Mouse (Mus musculus) layer of hippocampus, adult 9-10 months (tissue): Measurements from ENCODE around the gene Snapc5.

Source experiments
- DNase-seq: peaks from one replicate; pipeline ENCODE4 v3.0.0; 2022; ENCODE audit warnings: low spot score

Gene Snapc5

DNA sequence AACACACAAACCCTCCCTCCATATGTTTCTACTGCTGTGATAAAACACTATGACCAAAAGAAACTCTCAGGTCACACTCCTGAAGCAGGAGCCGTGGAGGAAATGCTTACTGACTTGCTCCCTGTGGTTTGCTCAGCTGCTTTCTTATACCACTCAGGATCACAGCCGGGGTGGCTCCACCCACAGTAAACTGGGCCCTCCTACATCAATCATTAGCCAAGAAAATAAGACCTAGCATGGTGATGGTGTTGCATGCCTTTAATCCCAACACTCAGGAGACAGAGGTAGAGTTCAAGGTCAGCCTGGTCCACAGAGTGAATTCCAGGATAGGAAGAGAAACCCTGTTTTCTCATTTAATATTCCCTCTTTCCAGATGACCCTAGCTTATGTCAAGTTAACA is 20.8 kb downstream of the Snapc5 start:
- DNase-seq = no peak

DNA sequence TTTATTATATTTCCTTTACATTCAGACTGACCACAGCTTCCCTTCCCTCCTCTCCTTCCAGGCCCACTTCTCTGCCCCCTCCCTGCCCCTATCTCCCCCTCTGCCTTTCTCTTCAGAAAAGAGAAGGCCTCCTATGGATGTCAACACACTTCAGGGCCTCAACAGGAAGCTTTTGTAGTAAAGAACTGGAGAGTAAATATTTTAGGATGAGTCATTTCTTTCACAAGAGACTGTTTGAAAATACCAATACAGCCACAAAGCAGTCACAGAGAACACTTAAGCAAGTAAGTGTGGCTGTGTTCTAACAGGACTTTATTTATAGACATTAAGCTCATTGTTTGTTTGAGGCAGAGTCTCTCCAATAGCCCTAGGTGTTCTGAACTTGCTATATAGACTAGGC is 23.3 kb downstream of the Snapc5 start:
- DNase-seq = no peak

DNA sequence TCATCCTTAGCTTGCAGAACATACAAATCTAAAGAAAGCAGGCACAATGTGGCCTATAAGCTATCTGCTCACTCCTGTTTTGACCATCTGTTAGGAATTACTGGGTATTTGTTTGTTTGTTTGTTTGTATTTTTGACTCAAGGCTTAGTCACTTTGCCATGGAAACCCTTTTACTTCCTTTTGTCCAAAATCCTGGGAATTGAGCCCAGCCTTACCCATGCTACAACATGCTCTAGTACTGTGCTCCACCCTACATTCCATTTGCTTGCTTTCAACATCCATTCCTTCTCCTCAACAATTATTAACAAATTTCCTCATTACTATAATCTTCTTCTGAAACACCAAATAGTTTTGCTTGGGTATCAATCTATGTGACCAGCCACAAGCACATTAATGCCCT is 23.8 kb downstream of the Snapc5 start:
- no peak for DNase-seq

GRCm38 (mm10) chr9:64207509-64208084 is 28.5 kb downstream of the Snapc5 start:
- peak; percentile 26 for DNase-seq

DNA sequence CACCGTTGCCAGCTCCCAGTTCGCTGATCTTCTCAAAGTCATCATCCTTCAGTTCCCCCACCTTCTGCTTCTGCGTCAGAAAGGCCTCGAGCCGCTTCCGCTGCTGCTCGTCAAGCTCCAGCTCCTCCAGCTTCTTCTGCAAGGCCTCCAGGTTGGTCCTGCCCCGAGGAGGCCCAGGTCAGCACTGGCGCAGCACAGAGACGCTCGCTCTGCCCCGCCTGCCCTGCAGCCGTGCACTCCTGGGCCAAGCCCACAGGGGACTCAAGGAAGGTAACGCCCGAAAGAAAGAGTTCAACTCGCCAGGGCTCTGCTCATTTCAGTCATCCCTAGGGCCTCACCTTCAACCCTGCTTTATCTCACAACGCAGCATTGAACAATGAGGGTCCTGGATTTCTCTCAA is 35.4 kb downstream of the Snapc5 start:
- DNase-seq = no peak

DNA sequence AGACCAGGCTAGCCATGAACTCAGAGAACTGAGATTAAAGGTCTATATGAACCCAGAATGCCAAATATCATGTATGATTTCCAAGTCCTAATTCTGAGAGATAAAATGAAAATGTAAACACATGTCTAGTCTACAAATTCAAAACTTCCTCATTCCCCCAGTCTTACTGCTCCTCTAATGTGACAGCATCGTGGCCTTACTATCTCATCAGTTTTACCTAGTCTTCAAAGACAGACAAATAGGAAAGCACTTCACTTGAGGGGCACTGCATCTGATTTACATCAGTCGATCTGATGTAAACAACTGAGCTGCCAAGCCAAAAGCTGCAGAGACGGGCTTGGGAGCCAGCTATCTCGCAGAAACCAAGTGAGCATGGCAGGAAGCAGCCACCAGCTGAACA is 37.0 kb downstream of the Snapc5 start:
- no peak for DNase-seq

- no peak for DNase-seq
Observed at GRCm38 (mm10) chr9:64216641-64217040, 37.6 kb downstream of the Snapc5 start.

GRCm38 (mm10) chr9:64217887-64218286 is 38.8 kb downstream of the Snapc5 start:
- DNase-seq = no peak

DNA sequence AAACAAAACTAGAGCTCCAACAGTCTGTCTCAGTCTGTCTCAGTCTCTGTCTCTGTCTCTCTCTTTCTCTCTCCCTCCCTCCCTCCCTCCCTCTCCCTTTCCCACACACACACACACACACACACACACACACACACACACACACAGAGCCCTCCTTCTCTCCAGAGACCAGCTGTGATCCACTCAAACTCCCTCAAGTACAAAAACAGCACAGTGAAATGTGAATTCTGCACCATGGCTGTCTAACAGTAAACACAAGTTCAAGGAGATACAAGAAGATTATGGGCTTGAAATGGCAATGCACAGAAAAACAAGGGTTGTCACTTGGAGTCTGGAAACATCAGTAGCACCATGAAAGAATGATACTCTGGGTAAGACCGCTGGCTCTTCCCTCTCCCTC is 40.2 kb downstream of the Snapc5 start:
- no peak for DNase-seq

GRCm38 (mm10) chr9:64219772-64220420 is 40.8 kb downstream of the Snapc5 start:
- DNase-seq = no peak

- DNase-seq = no peak
Observed at GRCm38 (mm10) chr9:64220603-64221002, 41.5 kb downstream of the Snapc5 start.

- no peak for DNase-seq
Observed at GRCm38 (mm10) chr9:64221480-64221879, 42.4 kb downstream of the Snapc5 start.

- DNase-seq = no peak
Observed at GRCm38 (mm10) chr9:64222098-64222497, 43.0 kb downstream of the Snapc5 start.

- DNase-seq = no peak
Observed at GRCm38 (mm10) chr9:64225805-64226204, 46.7 kb downstream of the Snapc5 start.

DNA sequence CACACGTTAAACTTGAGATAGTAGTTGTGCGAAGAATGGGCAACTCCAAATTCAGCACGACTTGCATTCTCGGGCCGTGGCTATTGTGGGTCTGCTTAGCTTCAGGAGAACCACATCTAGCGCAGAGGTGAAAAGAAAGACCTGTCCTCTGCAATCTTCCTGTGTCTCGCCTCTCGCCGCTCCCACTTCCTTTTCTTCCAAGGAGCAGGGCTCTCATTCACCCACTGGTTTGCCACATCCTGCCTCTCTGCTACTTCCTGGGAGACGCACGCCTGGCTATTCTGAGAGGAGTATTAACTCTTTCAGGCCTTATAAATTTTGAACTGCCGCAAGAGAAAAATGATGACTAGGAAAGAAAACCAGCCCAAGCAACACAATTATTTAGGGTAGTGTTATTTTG is 48.7 kb downstream of the Snapc5 start:
- no peak for DNase-seq

GRCm38 (mm10) chr9:64228972-64229371 is 49.9 kb downstream of the Snapc5 start:
- DNase-seq = no peak

- DNase-seq = no peak
Observed at GRCm38 (mm10) chr9:64231171-64231570, 52.1 kb downstream of the Snapc5 start.

DNA sequence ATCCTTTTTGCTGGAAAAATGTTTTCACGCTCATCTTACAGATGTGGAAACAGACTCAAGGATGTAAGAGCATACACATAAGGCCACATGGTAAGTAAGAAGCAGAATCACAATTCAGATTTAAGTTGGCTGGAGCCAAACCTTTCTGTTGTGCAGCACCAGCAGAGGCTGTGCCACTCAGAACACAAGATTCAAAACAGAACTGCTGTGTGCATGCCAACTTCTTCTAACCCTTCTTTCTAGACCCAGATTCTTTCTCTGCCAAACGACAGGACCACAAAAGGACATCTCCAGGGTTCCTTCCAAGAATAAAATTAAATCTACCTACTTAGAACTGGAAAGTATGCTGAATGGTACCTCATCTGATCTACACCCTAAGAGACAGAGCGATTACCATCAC is 52.6 kb downstream of the Snapc5 start:
- DNase-seq = no peak

- DNase-seq = no peak
Observed at GRCm38 (mm10) chr9:64232257-64232957, 53.3 kb downstream of the Snapc5 start.
